Mouse (Mus musculus) thymus, postnatal 14 days (tissue): ENCODE measurements around the gene Ankdd1b.

ENCODE experiments used
- DNase-seq: peaks from one replicate; pipeline ENCODE4 v3.0.0; 2021

The Ankdd1b gene

GRCm38 (mm10) chr13:96452621-96453020, 18.4 kb downstream of the Ankdd1b start:
- no peak for DNase-seq

- no peak for DNase-seq
These were observed 19.4 kb downstream of the Ankdd1b start for GRCm38 (mm10) chr13:96451386-96452140.

GRCm38 (mm10) chr13:96450869-96451268, 20.1 kb downstream of the Ankdd1b start:
- DNase-seq = no peak

- DNase-seq = no peak
These were observed 20.7 kb downstream of the Ankdd1b start for GRCm38 (mm10) chr13:96450205-96450856.

GRCm38 (mm10) chr13:96440436-96440835, 30.6 kb downstream of the Ankdd1b start:
- DNase-seq = no peak

GRCm38 (mm10) chr13:96436921-96437320, 34.1 kb downstream of the Ankdd1b start:
- no peak for DNase-seq

- no peak for DNase-seq
These were observed 35.2 kb downstream of the Ankdd1b start for GRCm38 (mm10) chr13:96435793-96436192.

GRCm38 (mm10) chr13:96434899-96435331, 36.1 kb downstream of the Ankdd1b start:
- DNase-seq = no peak

- peak; percentile 19 for DNase-seq
These were observed 37.3 kb downstream of the Ankdd1b start for GRCm38 (mm10) chr13:96433648-96434190.

- no peak for DNase-seq
These were observed 38.0 kb downstream of the Ankdd1b start for GRCm38 (mm10) chr13:96433041-96433440.

GRCm38 (mm10) chr13:96432376-96432811, 38.6 kb downstream of the Ankdd1b start:
- no peak for DNase-seq

GRCm38 (mm10) chr13:96431595-96432156, 39.3 kb downstream of the Ankdd1b start:
- DNase-seq = peak; percentile 87

- no peak for DNase-seq
These were observed 42.5 kb downstream of the Ankdd1b start for GRCm38 (mm10) chr13:96428531-96428930.

GRCm38 (mm10) chr13:96426044-96426443, 45.0 kb downstream of the Ankdd1b start:
- DNase-seq = no peak

GRCm38 (mm10) chr13:96424496-96425274, 46.3 kb downstream of the Ankdd1b start:
- no peak for DNase-seq

- no peak for DNase-seq
These were observed 49.8 kb downstream of the Ankdd1b start for GRCm38 (mm10) chr13:96421230-96421629.

- DNase-seq = no peak
These were observed 52.5 kb downstream of the Ankdd1b start for GRCm38 (mm10) chr13:96418487-96418886.

GRCm38 (mm10) chr13:96417261-96417813, 53.7 kb downstream of the Ankdd1b start:
- no peak for DNase-seq

- DNase-seq = no peak
These were observed 54.6 kb downstream of the Ankdd1b start for GRCm38 (mm10) chr13:96416380-96416779.

GRCm38 (mm10) chr13:96414384-96414783, 56.6 kb downstream of the Ankdd1b start:
- no peak for DNase-seq

- no peak for DNase-seq
These were observed 62.2 kb downstream of the Ankdd1b start for GRCm38 (mm10) chr13:96408786-96409185.

GRCm38 (mm10) chr13:96407040-96407439, 64.0 kb downstream of the Ankdd1b start:
- no peak for DNase-seq
